8 mouse cellular contexts compared by ENCODE assay signal in the genomic region with DNA sequence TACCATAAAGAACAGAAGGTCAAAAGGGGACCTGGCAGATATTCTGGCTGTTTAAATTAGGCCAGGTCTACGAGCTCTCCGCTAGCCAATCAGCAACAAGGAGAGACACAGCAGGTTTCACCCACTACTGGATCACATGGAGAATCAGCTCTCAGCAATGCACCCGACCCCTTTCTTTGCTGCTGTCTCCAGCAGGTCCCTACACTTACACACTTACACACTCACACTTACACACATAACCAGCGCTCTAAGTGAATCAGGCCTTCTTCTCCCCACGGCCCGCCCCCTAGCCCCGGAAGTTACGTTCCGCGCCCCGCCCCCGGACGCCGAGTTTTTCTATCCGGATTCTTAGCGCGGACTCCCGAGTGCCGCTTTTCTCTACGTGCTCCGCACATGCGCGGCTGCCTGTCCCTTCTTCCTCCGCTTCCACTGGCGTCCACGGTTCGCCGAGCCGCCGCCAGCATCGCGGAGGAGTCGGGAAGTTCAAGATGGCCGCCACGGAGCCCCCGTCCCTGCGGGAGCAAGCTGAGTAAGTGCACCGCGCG. TPM values are rescaled to one million over a fixed set of nuclear protein-coding genes. Genes with fewer than 3 reads are reported as not detected.
DNase-seq lines count a peak whose midpoint lies in the region; ATAC-seq and TF ChIP-seq lines count a peak whose summit lies in the region.

A gene (plus strand): TSS at position 137 of the 545 bp plus-strand sequence.

- peak; percentile 73; the same call in 1 of the 2 replicates for TF ChIP-seq POLR2A in lung, adult 2 months (IDR thresholded peaks at IDR 0.05; ENCODE audit: borderline replicate concordance, extremely low read depth, low read depth, low read length)

- H3K36me3 ChIP-seq in ES-E14 (ENCODE audit: control insufficient read depth, insufficient read depth, low read length, poor library complexity, severe bottlenecking): peaks cover 6% of the 10 kb centered on the region; the same call in 1 of the 2 replicates
- no peaks in the 10 kb centered on the region for H3K36me3 ChIP-seq in forebrain, embryonic 15.5 days

- no peak for TF ChIP-seq CTCF in lung, adult 2 months (IDR thresholded peaks at IDR 0.05; ENCODE audit: insufficient read depth, low read length)

- intact Hi-C loops in heart, postnatal 25 days (cut with DNase I): loop anchor here (10.0 kb wide), 4 partner anchors 120 to 870 kb away; a partner anchor contains a TSS

- DNase-seq in ES-E14 (ENCODE audit: low read depth, low spot score): peak; percentile 81
- DNase-seq in cerebellum, adult 11-12 months: peak; percentile 92
- DNase-seq in heart, postnatal 25 days (ENCODE audit: low spot score): peak; percentile 84
- DNase-seq in layer of hippocampus, adult 18-20 months (ENCODE audit: low spot score in 2 of 2): peak; percentile 92 to 96
- DNase-seq in lung, adult 2 months: peak; percentile 91
- peak; percentile 87 to 88 for DNase-seq in thymus, adult 18-20 months

- no peaks in the 10 kb centered on the region for H3K9me3 ChIP-seq in ES-E14 (ENCODE audit: control insufficient read depth, insufficient read depth, low read depth, low read length)
- H3K9me3 ChIP-seq in forebrain, embryonic 15.5 days: no peaks in the 10 kb centered on the region

- H3K4me3 ChIP-seq in ES-E14 (ENCODE audit: insufficient read depth in 1 of 2, low read depth in 1 of 2, low read length in 2 of 2, poor library complexity in 1 of 2, severe bottlenecking in 1 of 2): peak within 1 kb of the TSS; percentile 70 to 97
- H3K4me3 ChIP-seq in forebrain, embryonic 15.5 days: peak within 1 kb of the TSS; percentile 92
- H3K4me3 ChIP-seq in lung, adult 2 months (replicated peaks; ENCODE audit: extremely low read depth, low read depth, low read length): peak within 1 kb of the TSS; percentile 75

- 0 out of 4 replicates have a peak, but pooled peaks cover 0 to 2% of the 10 kb centered on the region in 2 experiments for H3K4me1 ChIP-seq in ES-E14 (ENCODE audit: control insufficient read depth in 2 of 2, insufficient read depth in 2 of 2, low read length in 2 of 2, poor library complexity in 1 of 2)
- H3K4me1 ChIP-seq in forebrain, embryonic 15.5 days: peaks cover 27% of the 10 kb centered on the region
- peaks cover 2% of the 10 kb centered on the region; the same call in 1 of the 2 replicates for H3K4me1 ChIP-seq in lung, adult 2 months (ENCODE audit: control insufficient read depth, insufficient read depth, low read length)

- H3K9ac ChIP-seq in ES-E14 (ENCODE audit: insufficient read depth, low read depth, low read length, poor library complexity, severe bottlenecking): peak within 1 kb of the TSS; percentile 95
- H3K9ac ChIP-seq in forebrain, embryonic 15.5 days (replicated peaks): peak within 1 kb of the TSS; percentile 88

- peak; percentile 83 for ATAC-seq in forebrain, embryonic 15.5 days (replicated peaks)
- ATAC-seq in neutrophil, adult 5-6 weeks (ENCODE audit: extremely low read depth, insufficient number of reproducible peaks, low FRiP score, poor library complexity, severe bottlenecking): peak; percentile 71

- in situ Hi-C loops in ES-E14 (cut with MboI; ENCODE audit: low sequenced_read_pairs in 2 of 2, unreplicated experiment in 2 of 2): no loop called here

- H3K4me2 ChIP-seq in forebrain, embryonic 15.5 days (replicated peaks): peak within 1 kb of the TSS; percentile 58

- whole genome bisulfite sequencing in forebrain, embryonic 15.5 days: under 1% methylated on average over 40 of the region's 40 CpGs
- 1% methylated on average over 40 of the region's 40 CpGs for WGBS in lung, adult 2 months

- peak within 1 kb of the TSS; percentile 79 for H3K27ac ChIP-seq in ES-E14 (ENCODE audit: insufficient read depth, low read depth, low read length, poor library complexity, severe bottlenecking)
- peak within 1 kb of the TSS; percentile 96 for H3K27ac ChIP-seq in forebrain, embryonic 15.5 days (replicated peaks)

- H3K27me3 ChIP-seq in forebrain, embryonic 15.5 days: no peaks in the 10 kb centered on the region

TF ChIP-seq in ES-E14, 5 proteins besides CTCF, POLR2A, EP300 and RAD21:
- 0 out of 2 replicates have a peak, but pooled peaks have one; percentile 46 for TF ChIP-seq HCFC1 (IDR thresholded peaks at IDR 0.05; ENCODE audit: borderline replicate concordance, insufficient read depth, low read length)
- TF ChIP-seq MAFK (IDR thresholded peaks at IDR 0.05; ENCODE audit: insufficient read depth, low read depth, low read length): no peak

RNA-seq across cellular contexts. Expression of the gene that starts here (rescaled TPM):
- total RNA-seq in ES-E14 (2012; rRNA removed): 74.5 and 85.3 TPM in 2 replicates
- polyA plus RNA-seq in forebrain, embryonic 15.5 days (2015; fragmentation: Nextera tagmentation; extraction: Ambion mirVana): 68.4 and 69.6 TPM in 2 replicates
- total RNA-seq in heart, postnatal 25 days (2021): 10 to 100 TPM; 31.1 to 36.0 TPM
- total RNA-seq in layer of hippocampus, adult 18-20 months (2021): 10 to 100 TPM; 86.1 to 90.0 TPM
- 10.3 and 19.7 TPM in 2 replicates for polyA plus RNA-seq in lung, adult 2 months (2012; rRNA removed)
- total RNA-seq in neutrophil, adult 5-6 weeks (2017): 201 and 203 TPM in 2 replicates

Comparison
In these comparisons a context has a peak if more than half of its experiments do, and no peak if none do; other contexts are left out.
1. Peak in every context shown above with its lines: DNase-seq, ATAC-seq, H3K4me3 ChIP-seq and H3K27ac ChIP-seq.